Mouse (Mus musculus) spleen, postnatal 10 days (tissue): ENCODE measurements around the gene Pomt1.

ENCODE experiments used
- DNase-seq, 2 experiments: peaks; one replicate each; pipeline ENCODE4 v3.0.0; 2021 to 2022; ENCODE audit warnings: low spot score in 2 of 2

Gene Pomt1

DNA sequence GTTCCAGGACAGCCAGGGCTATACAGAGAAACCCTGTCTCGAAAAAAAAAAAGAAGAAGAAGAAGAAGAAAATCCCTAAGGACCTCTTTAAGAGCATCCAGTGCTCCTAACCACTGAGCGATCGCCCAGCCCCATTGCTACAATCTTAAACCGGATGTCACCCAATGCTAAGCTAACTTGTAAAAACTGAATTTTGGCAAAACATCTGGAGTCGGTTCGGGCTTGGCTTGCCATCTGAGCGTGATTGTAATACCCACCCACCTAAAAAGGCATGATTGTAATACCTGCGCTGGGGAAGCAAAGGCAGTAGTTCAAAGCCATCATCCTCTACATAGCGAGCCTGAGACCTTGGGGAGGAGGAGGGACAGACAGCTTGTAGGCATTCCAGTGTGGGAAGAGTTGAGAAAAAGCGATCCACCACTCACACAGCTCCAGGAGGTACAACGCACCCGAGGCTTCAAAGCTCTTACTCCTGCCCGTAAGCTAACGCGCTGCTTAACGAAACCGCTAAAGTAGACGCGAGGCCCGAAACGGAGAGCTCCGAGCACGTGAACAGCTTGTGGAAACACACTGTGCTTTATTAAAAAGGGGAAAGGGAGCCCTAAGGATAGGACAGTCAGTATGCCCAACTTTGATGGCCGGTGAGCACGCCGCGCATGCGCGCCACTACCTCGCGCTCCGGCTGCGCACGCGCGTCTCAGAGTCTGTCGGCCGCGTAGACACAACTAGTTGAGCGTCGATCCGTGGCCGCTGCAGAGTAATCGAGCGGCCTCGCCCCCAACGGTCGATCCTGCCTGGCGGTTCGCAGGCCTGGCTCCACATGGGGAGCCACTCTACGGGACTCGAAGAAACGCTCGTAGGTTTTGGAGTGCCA lies at the start of gene Pomt1:
Gene Pomt1, plus strand, starts transcription at position 705 of the 874 bp plus-strand sequence.
- DNase-seq: peak; percentile 87 to 93

DNA sequence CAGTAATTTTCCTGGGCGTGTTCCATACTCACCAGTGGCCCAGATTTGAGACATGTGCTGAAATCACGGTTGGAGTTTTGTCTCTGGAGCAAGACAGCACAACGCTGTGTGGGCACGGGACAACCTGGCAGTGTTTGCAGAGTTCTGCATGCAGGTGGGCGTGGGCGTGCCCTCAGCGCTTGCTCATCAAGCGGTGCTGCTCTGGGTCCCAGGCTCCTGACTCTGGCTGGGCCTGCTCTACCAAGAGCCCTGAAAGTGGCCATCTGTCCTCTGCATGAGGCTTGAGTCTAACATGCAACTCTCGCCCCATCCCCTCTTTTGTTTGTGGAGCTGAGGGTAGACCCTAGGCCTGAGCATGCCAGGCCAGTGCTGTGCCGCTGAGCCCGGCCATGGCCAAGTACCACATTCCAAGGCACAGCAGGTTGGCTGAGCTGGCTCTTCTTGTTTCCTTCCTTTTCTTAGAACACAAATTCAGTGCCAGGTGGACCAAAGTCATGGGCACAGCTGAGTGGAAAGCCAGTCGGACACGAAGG lies 49.3 kb upstream of the Pomt1 start:
- no peak for DNase-seq

DNA sequence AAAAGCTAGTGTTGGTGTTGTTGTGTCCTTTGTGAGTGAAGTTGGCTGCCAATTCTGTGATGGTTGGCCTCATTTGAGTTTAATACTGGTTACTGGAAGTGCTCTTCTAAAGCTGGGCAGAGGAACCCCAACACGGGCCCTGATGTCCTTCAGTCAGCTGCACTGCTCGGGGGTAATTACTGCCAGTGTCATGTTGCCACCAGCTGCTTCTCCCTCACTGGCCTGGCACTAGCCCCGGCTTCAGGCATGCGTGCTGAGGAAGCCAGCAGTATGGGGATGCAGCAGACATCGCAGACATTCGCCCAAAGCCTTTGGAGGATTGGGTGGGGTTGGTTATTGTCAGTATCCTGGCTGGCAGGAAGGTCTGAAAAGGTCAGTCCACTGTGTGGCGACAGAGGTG lies 48.7 kb upstream of the Pomt1 start:
- DNase-seq: no peak

DNA sequence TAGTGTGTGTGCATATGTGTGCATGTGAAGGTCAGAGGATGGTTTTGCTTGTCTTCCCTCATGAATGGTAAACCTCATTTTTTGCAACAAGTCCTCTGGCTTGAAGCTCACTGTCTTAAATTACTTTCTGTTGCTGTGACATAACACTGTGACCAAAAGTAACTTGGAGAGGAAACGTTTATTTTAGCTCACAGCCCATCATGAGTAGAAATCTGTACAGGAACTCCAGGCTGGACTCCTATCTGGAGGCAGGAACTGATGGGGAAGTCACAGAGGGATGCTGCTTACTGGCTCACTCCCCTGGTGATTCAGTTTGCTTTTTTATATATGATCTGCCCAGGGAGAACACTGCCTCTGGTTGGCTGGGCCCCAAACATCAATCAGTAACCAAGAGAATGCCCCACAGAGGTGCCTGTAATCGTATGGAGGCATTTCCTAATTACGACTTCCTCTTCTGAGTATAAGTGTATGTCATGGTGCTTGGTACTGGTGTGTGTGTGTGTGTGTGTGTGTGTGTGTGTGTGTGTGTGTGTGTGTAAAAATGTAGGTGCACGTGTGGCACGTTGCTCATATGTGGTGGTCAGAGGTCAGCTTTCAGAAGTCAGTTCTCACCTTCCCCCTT lies 47.2 kb upstream of the Pomt1 start:
- no peak for DNase-seq

DNA sequence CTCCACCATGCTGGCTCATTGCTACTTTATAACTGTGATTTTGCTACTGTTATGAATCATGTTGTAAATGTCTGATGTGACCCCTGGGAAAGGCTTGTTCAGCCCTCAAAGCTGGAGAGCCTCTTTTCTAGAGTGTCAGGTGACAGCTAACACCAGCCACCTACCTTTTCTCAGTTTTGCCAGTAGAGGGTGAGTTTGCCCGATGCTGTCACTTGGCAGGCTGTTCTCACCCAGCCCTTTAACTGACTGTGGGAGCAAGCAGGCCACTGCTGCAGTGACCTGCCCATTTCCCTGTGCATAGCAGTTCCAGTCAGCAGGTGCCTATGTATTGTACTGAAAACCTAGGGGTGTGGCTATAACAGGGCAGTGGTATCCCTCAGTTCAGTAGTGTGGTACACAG lies 45.8 kb upstream of the Pomt1 start:
- no peak for DNase-seq

DNA sequence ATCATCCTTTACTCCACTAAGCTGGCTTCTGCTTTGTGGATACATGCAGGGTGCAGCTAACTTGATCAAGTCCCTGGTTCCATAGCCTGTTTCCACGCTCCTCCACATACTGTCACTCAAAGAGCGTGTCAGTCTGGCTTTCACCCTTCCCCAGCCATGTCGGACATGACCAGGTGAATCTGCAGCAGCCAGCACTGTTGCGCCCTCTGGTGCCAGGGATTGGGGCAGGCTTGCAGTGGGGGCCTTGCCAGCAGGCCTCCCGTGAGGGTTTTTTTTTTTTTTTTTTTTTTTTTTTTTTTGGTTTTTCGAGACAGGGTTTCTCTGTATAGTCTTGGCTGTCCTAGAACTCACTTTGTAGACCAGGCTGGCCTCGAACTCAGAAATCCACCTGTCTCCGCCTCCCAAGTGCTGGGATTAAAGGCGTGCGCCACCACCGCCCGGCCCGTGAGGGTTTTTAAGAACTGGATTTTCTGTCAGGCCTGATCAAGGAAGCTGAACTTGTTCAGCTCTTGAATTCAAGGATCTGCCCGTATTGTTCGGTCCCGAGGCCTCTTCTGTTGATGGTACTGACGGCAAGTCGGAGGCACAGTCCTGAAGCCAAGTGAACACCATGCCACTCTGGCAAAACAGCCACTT lies 44.4 kb upstream of the Pomt1 start:
- DNase-seq: peak; percentile 32 to 78

DNA sequence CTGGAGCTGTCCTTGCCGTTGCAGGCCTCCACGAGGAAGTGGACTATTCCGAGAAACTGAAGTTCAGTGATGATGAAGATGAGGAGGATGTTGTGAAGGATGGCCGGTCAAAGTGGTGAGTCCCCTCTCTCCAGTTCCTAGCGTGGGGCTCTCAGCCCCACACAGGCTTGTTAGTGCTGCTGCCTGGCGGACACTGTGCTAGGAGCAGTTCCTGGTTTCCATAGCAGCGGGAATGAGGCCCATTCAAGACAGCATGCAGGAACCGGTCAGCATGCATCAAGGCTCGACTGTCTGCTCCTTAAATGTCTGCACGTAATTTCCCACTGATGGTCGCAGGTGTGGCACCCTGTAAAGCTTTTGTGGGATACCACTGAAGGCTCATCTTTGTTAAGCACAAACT lies 37.4 kb upstream of the Pomt1 start:
- no peak for DNase-seq

DNA sequence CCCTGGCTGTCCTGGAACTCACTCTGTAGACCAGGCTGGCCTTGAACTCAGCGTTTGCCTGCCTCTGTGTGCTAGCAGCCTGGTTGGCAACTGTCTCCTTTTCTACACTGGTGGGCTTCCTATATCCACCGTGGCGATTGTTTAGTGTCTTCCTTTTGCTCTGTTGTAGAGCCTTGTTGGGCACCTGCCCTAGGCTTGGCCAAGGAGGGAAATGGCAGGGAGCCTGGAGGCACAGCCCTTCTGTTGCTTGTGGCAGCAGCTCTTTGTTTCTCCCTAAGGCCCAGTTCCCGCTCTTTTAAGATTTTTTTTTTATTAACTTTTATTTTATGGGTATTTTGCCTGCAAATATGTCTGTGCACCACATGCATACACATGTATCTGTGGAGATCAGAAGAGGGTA lies 36.4 kb upstream of the Pomt1 start:
- no peak for DNase-seq

DNA sequence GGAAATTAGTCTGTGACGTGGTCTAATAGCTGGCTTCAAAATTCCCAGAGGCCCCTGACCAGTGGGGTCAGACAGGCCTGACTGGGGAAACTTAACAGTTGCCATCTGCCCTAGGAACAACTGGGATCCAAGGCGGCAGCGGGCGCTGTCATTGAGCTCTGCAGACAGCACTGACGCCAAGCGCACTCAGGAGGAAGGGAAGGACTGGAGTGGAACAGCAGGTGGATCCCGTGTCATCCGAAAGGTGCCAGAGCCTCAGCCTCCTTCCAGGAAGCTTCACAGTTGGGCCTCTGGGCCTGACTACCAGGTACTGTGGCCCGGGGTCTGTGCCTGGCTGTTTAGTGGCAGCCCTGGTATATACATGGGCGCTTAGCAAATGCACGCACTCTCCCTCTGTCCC lies 35.7 kb upstream of the Pomt1 start:
- DNase-seq: no peak

DNA sequence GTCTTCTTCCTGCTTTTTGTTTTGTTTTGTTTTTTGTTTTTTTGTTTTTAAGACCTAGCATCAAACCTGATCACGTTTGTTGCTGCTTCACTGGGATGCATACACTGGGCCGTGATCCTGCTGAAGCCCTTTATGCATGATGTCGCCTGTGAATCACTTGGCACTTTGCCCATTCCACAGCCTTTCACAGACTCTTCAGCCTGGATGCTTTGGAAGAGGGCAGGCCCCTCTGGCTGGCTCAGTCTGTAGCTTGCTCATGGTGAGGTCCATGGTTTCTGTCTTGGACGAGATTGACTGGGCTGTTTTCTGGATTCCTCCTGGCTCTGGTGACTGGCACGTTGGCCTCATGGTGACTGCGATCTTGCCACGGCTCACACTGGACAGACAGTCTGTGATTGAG lies 34.9 kb upstream of the Pomt1 start:
- DNase-seq: no peak

DNA sequence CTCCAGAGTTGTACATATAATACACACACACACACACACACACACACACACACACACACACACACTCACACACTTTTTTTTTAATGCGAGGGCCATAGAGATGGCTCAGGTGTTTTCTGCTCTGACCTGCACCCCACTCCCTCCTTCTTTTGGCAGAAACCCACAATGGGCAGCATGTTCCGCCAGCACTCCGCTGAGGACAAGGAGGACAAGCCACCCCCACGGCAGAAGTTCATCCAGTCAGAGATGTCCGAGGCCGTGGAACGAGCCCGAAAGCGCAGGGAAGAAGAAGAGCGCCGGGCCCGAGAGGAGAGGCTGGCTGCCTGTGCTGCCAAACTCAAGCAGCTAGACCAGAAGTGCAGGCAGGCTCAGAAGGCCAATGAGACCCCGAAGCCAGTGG lies 32.5 kb upstream of the Pomt1 start:
- DNase-seq: no peak

DNA sequence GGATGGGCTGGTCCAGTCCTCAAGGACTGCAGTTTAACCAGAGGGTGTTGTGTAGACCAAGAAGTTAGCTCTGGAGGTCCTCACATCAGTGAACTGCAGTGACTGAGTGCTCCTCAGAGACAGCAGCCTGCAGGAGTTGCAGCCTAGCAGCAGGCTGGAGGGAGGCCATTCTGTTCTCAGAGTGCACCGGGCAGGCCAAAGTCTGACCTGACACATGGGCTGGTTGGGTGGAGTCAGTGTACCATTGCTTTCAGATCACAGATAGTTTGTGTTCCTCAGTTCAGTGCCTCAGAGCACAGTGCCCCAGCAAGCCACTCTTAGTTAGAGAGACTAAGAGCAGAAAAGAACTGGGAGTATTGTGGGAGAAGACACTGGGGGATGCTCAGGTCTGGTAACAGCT lies 28.7 kb upstream of the Pomt1 start:
- DNase-seq: no peak

DNA sequence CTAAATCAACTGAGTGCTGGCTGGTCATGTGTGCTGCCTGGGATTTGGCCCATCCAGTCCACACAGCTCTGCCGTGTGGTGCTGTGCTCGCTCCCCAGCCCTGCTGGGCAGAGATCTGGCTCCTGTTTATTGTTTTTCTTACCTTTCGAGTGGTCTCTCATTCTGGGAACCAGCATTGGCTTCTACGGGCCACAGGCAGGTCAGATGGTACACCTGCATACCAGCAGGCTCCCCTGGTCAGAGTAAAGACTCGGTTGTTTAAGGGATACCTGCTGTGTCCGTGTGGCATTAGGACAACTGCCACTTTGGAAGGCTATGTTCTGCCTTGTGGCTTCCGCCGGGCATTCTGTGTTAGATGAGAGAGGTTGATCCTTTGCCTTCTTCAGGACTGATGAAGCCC lies 24.7 kb upstream of the Pomt1 start:
- DNase-seq: no peak

DNA sequence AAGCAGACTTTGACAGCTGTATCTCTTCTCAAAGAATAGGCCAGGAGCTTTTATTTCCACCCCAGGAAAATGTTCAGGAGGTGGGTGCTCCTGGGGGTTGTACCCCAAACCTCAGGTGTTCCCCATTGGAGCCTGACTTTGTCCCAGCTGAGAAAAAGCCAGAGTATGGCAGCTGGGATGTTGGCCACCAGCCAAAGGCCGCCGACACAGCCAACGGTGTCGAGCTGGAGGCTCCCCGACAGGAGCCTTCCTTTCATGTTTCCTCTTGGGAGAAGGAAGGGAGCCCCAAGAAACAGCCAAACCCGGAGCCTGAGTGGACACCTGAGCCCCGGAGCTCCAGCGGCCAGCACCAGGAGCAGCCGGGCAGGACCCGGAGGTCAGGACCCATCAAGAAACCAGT lies 23.4 kb upstream of the Pomt1 start:
- no peak for DNase-seq

DNA sequence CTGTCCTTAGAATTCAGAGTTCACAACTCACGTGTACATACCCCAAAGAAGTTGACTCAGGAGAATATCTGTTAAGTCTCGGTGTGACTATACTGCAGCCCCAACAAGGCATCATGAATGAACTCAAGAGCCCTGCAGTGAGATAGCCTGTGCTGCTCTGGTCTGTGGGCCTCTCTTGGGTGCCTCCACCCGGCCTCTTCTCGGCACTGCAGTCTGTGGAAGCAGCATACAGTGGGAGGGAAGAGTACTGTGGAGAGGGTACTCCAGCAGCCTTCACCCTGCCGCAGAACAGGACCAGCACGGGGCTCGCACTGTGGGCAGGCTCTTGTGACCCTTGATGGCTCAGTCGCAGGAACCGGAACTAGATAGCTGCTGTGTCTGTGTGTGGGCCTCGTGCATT lies 20.8 kb upstream of the Pomt1 start:
- DNase-seq: no peak

DNA sequence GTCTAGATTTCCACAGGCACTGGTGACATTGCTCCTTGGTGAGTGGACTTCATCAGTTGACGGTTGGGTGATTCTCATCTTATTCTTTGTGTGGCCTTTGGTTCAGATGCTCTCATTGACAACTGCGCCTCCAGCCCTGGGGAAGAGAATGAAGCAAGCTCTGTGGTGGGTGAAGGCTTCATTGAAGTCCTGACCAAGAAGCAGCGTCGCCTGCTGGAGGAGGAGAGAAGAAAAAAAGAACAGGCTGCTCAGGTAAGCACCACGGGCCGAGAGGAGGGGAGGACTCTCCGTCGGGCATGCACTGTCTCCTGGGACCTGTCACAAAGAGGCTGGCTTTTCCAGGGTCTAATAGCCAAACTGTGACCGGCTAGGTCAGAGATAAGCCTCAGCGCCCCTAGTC lies 19.9 kb upstream of the Pomt1 start:
- no peak for DNase-seq

DNA sequence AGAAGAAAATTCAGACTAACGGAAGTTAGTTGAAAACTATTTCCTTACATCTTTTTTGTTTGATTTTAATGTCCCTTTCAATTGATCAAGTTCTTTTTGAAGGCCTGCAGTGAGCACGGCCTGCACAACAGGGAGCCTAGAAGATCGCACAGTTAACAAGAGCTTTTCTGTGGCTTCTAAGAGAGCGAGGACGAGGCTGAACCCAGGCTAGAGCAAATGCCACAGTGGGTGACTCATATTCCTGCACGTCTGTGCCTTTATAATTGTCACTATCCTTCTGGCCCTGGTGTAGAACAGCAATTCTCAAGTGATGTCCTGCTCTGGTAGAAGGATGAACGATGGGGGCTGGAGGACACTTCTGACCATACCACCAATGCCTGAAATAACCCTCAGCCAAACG lies 18.7 kb upstream of the Pomt1 start:
- DNase-seq: no peak

DNA sequence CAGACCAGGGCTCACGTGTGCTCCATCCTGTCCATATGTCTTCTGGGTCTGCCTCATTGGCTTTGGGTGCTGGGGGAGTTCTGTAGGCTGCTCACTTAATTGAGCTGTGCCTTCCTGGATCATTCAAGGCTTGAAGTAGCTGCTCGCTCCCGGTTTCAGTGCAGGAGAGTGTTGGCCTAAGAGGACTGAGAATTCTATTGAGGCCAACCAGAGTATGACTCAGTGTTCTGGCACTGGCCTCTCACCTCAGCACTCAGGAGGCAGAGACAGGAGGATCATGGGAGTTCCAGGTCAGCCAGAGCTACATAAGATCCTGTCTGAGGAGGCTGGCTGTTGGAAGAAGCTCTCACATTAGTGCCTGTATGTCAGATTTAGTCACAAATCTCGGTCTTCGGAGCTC lies 18.3 kb upstream of the Pomt1 start:
- no peak for DNase-seq

DNA sequence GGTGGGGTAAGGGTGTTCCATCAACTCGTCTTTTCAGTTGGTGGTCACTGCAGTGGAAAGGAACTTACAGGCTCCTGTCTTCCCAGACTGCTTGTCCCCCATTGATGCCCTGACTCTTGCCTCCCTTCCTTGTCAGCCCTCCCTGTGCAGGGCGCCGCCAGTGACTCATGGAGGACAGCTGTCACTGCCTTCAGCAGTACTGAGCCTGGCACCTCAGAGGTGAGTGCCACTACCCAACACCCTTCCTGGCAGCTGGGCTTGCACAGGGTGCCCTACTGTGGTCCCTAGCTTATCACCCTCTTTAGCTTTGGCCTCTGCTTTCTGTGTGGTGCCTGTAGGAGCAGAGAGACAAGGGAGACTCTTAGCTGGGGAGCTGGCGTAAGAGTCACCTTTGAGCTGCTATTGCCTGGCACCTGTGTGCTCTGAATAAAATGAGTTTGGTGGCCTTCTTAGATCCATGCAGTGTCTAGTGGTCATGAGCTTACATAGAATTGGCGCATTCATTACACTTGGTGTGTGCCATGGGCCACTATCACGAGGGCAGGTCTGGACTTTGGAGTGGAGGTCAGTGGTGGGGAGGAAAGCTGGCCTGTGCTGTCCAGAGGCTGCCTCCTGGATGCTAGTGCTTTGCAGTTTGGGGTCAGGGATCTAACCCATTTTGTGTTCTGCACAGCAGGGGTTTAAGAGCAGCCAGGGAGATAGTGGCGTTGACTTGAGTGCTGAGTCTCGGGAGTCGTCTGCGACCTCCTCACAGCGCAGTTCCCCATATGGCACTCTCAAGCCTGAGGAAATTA lies 17.7 kb upstream of the Pomt1 start:
- no peak for DNase-seq

DNA sequence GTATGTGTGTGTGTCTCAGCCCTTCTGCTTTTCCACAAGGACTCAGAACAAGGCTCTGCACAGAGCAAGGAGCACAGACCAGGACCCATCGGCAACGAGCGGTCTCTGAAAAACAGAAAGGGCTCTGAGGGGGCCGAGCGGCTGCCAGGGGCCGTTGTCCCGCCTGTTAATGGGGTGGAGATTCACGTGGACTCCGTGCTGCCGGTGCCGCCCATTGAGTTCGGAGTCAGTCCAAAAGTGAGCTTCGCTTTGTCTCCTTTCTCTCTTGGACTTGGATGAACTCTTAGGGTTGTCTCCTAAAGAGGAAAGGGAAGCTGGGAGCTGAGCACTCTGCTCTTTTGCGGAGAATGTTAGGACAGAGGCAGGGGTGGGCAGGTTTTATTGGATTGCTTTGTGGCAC lies 16.9 kb upstream of the Pomt1 start:
- DNase-seq: no peak

DNA sequence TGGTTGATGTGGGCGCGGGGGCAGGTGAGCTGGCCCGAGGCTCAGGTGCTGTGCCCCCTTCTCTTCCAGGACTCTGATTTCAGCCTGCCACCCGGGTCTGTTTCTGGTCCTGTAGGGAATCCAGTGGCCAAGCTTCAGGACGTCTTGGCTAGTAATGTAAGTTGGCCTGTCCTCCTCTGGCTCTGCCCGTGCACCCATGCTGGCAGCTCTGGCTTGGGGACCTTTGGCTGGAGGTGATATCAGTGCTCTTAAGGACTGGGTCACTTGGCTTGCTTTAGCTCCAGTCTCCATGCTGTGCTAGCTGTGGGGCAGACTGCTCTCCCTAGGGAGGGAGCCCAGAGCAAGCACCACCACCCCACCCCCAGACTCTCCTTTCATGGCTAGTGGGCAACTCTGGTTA lies 16.4 kb upstream of the Pomt1 start:
- no peak for DNase-seq

DNA sequence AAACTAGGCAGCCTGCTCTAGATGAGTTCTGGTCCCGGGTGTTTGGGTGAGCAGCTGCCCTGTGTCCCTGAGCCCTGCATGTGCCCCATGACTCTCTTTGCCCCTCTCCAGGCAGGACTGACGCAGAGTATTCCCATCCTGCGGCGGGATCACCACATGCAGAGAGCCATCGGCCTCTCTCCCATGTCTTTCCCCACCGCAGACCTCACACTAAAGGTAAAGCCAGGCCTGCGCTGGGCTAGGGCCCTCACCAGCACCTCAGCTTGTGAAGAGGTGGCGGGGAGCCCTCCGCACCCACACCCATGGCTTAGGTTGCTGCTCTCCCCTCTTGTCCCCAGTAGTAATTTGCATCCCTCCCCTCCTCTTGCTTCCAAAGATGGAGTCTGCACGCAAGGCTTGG lies 15.4 kb upstream of the Pomt1 start:
- no peak for DNase-seq
